Mouse (Mus musculus) left cerebral cortex, postnatal 10 days (tissue): ENCODE data around the gene Agap1. TPM values are rescaled to one million over a fixed set of nuclear protein-coding genes. Genes with fewer than 3 reads are reported as not detected.

Source experiments
- DNase-seq, 2 experiments: peaks; one replicate each; pipeline ENCODE4 v3.0.0; 2021 to 2022; ENCODE audit warnings: low spot score in 2 of 2, mixed read lengths in 1 of 2; ENCODE audit errors: extremely low spot score in 1 of 2
- intact Hi-C: fragments of 180-260 bp; cut with DNase I; formaldehyde crosslinking; loops from one replicate; pipeline ENCODE4 v1.15.1; 2025
- total RNA-seq, 2 experiments: library from RNA; stranded (reverse); gene quantifications; 2 replicates each; pipeline ENCODE4 v1.2.3; 2021

Gene Agap1
- total RNA-seq = 100 to 1,000 TPM; 300 to 303 TPM

DNA sequence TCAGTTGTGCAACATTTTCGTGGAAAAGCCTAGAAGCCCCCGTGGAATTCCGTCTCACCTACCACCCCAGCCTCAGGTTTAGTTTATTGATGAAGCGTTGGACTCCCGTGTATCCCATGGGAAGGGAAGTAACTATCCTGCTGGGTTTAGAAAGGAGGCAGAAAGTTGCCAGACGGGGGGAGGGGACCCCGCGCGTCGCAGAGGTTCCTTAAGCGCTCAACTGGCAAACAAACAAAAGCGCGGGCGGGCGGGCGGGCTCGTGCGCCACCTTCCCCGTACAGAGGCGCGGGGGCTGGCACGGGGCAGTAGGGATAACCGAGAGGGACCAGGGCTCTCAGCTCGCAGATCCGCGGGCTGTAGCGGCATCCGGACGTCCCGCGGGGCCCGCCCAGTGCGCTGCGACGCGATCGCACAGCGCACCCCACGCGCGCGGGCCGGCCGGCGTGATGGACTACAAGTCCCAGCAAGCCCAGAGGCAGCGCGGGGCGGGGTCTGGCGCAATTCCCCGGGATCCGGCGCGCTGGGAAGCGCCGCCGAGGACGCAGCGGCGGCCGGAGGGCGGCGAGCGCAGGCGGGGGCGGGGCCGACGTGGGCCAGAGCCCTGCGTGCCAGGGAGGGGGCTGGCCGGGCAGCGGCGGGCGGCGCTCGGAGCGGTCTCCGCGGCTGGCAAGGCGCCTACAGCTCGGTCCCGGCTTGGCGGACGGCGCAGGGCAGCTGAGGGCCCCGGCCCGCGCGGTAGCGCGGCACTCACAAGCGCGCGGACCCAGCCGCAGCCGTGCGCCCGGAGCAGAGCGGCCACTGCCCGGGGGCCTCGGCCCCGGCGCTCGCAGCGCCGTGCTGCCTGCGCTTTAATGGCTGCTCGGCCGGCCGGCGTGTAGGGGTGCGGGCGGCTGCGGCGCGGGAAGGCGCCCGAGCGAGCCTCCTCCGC lies at the start of gene Agap1:
TSS of gene Agap1 (plus strand) at position 611 of the 928 bp plus-strand sequence.
- intact Hi-C loops = loop anchor here (5.0 kb wide), 2 partner anchors 68 to 212 kb away; no protein-coding TSS in a partner anchor
- DNase-seq = peak; percentile 90 to 97

DNA sequence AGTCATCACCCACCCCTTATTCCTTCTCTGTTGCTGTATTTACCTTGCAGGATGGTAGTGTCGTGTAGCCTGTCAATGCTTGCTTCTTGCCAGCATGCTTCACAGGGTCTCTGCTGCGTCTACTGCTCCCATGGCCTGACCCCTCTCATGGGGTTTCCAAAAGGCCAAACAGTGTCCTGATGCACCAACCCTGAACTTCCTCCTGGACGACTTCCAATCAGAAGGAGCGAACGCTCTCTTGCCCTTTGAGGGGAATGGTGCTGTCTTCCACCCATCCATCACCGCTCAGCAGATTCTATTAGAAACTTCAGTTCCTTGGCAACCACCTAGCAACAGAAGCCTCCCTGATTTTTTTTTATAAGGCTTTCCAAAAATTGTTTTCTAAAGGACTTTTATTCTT lies 48.6 kb upstream of the Agap1 start:
- no peak for DNase-seq
- intact Hi-C loops = no loop called here

DNA sequence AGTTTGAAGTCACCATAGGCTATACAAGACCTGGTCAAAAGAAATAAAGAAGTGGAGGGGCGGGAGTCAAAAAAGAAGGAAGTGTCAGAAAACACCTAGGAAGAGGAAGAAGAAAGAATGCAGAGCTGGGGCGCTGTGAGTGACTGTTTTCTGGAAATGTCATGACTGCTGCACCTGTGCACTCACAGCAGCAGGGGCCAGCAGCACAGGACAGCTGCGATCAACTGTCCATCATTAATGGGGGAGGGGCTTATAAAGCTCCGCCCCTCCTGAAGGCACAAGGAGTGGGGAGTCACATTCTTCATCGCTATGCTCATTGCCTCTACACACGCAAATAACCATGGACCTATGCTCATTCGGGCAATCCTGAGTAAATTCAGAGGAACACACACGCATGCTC lies 46.6 kb upstream of the Agap1 start:
- no peak for DNase-seq
- intact Hi-C loops = no loop called here

DNA sequence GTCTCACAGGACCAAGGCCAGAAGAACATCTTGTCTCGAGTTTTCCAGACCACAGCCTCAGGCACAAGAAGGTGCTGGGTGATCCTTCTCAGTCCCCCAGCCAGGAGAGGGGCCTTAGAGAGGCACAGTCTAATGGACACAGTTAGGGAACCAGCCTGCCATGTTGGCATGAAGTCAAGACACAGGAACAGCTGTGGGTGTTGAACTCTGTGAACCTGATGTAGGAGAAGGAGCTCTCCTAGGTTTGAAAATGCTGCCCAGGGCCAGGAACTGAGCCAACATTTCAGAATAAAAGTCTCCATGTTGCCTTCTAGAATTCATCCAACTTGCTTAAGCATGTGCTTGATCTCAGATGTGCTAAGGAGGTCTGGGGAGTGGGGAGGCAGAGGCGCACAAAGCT lies 41.5 kb upstream of the Agap1 start:
- intact Hi-C loops = no loop called here
- no peak for DNase-seq

DNA sequence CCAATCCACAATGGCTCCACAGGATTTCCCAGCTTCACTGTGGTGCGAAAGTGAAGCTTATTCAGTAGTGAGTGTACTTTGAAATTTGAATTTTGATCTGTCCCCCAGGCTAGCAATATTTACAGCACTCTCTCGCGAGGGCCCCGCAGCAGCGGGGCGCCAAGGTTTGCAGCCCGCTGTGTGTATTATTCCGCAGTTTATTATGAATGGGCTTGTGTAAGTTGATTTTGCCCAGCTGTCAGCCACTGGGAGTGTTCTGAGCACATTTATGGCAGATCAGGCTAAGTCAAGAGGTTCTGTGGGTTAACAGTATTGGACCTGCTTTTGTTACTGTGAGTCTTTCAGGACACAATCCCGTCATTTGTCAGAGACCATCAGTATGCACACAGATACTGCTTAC lies 40.0 kb upstream of the Agap1 start:
- no peak for DNase-seq
- intact Hi-C loops = no loop called here

DNA sequence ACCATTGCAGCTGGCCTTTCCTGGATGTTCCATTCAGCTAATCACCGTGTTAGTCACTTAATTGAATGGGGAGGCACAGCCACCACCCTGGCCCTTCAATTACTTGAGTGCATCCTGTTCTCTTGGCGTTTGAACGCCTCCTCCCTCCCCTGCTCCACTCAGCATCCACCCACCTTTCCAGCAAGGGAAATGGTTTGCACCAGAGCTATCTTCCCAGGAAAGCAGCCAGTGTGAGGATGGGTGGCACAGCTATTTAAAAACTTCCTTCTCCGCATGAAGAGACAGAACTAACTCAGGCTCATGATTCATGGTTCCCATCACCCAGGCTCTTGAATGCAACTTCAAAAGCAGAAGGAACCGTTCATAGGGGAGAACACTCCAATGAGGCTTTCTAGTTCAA lies 37.7 kb upstream of the Agap1 start:
- DNase-seq = peak in 1 of 2 experiments; percentile 29
- intact Hi-C loops = no loop called here

DNA sequence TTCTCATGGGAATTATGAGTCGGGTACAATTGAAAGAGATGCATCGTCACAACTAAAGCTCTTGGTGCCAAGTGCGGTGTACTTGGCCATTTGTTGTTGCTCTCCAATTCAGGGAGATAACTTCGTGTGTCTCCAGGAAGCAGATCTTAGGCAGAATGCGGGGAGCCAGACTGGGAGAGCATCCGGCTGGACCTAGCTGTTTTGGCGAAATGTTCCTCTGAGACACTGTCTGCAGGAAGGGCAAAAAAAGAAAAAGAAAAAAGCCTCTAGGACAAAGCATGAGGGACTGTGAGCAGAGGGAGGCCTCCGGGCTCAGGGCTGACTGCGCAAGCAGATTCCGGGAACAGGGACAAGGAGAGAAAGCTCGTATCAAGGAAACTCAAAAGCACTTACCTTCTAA lies 34.0 kb upstream of the Agap1 start:
- no peak for DNase-seq
- intact Hi-C loops = no loop called here

DNA sequence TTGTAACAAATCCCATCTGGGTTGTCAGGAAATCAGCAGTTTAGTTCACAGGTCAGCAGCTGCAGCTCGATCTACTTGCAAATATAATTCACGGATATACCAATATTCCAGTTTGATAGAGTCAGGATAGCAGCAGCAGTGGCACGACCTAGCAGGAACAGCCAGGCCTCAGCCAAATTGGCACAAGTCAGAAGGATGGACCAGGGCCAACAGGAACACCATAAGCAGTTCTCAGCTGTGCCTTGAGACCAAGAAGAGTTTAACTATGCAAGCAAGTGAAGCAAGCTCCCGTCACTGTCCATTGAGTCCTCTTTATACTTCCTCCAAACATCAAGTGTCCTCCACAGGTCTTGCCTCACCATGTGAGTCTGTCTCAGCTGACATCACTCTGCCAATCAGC lies 33.2 kb upstream of the Agap1 start:
- intact Hi-C loops = no loop called here
- peak in 1 of 2 experiments; percentile 19 for DNase-seq

DNA sequence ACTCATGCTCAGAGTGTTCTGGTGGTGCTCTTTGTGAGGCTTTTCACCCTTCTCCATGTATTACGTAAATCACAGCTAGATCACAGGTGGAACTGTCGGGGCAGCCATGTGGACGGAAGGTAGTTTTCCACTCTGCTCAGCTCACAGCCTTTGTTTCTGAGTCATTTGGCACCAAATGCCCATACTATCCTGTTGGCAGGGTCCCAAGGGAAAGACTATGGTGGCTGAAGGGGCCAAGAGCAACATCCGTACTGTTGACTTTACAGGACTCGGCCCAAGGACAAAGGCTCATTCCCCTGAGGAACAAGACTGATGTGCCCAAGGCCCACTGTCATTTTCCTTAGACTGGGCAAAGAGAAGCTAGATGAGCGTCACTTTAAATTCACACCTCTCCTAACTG lies 30.0 kb upstream of the Agap1 start:
- intact Hi-C loops = no loop called here
- no peak for DNase-seq

DNA sequence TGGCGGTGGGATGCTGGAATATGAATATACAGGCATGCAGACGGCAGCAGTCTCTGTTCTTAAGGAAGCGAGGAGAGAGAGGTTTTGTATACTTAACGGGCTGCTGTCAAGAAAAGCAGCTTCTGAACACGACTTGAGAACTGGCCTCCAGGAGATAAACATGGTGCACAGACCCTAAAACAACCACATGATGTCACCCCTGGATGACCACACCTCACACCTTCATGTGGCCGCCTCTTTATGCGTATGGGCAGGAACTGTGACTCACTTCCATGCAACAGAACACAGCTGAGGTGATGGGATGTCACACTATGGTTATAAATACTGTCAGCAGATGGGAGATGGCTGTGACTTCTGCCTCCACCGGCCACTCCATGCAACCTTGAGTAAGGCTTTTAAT lies 28.5 kb upstream of the Agap1 start:
- DNase-seq = no peak
- intact Hi-C loops = no loop called here

DNA sequence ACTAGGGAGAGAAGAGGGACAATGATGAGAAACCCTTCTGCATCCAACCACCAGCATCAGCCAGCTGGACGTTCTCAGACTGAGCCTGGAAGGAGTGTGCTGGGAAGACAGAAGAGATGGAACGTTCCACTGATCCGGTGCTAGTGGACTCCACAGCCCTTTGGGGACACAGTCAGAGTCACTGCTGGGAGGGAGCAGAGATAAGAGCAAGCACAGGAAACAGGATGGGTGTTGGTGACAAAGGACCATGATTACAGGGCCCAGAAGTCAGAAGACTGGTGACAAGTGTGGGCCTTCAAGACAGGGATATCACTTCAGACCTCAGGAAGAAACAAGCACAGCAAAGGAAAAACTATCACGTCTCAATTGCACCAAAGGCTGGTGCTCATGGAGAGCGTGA lies 25.9 kb upstream of the Agap1 start:
- no peak for DNase-seq
- intact Hi-C loops = no loop called here

DNA sequence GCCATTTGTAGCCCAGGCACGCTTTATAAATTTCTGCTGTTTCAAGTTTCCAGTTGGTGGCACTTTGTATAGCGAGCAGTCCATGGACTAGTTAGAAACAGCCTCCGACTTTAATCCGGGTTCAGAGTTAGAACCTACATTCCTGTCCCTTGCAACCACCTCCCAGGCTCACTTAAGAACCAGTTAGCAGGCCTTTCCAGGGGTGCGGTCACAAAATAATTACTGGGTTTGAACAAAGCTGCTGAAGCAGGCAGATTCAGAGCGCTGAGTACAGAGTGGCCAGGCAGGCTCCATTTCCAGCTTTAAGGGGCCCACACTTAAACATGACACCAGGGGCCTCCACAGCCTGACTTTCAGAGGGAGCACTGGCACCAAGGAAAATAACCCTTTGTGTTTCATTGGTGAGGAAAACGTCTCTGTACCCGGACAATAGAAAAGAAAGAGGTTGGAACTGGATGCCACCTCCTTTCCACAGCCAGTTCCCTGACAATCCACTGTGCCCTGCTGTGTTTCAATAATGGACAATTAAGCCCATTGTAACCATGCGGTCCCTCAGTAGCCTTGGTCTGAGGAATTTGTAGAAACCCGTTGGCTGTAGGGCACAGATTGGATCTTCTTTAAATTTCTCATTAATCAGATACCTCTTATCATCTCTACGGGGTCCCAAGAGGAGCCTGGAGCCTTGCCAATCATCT lies 24.5 kb upstream of the Agap1 start:
- no peak for DNase-seq
- intact Hi-C loops = no loop called here

DNA sequence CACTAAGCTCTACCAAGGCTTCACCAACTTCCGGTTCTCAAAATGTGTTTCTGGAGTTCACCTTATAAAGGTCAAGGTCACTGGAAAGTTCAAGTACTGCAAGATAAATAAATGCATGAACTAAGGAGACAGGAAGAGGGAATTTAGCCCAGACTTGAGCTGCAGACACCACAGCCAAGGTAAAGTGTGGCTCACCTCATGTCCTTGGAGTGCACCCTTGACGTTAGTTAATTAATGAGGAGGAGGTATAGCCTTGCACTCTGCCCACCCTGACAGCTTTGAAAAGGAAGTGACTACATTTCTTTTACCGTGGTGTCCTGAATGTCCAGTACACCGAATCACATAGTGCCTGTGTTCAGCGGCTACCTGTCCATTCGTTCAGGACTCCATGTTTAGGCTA lies 15.3 kb upstream of the Agap1 start:
- intact Hi-C loops = no loop called here
- DNase-seq = no peak

DNA sequence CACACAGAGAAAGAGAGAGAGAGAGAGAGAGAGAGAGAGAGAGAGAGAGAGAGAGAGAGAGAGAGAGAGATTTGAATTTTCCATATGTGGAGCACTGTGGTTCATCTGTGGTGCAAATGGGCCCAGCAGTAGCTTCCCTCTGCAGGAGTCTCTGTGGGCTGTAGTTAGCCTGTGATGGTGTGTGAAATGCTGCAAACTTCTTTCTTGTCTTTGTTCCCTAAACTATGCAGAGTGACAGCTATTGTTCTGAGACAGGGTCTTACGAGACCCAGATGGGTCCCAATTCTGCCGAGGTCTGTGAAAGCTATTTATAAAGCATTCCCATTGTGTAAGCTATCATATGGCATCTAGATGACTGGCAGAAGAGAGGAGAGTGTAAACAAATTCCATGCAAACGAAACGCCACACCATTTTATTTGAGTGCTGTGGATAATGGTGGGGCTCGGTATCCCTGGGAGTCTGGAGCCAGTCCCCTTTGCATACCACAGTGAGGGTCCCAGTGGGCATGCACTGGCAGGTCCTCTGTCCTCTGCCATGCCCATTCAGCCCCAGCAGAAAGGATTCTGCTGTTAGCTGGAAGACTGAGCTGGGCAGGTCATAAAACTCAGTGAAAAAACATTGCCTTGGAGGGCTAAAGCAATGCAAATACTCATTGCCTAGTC lies 13.2 kb upstream of the Agap1 start:
- intact Hi-C loops = no loop called here

DNA sequence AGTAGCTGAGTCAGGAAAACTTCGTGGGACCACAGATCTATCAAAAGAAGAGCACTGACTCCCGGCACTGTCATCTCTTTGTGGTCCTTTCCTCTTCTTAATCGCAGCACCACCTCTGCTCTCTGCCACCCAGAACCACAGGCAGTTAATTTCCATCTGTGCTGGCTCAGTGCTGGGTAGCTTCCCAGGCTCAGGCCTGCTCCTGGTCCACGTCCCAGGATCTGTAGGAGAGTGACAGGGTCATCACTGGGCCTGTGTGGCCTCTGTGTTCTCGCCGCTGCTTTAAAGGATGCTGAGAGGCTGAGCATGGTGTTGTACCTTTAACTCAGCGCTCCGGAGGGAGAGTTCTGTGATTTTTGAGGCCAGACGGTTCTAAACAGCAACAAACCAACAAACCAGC lies 11.1 kb upstream of the Agap1 start:
- DNase-seq = no peak
- intact Hi-C loops = no loop called here

More for the DNA sequence above, 13.2 kb upstream of the Agap1 start:
- DNase-seq = no peak

DNA sequence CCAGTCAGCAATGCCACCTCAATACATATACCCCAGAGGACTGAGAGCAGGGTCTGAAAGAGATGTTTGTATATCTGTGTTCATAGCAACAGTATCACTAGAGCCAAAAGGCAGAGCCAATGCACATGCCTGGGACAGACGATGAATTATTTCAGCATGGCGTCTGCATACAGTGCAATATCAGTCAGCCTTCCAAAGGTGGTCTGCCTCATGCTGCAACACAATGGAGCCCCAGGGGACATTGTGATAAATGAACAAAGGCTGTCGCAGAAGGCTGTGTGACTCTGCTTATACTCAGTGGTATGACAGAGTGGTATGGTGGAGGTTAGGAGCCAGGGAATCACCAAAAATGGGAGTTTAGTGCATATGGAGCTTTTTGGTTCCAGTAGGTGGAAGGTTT lies 10.6 kb upstream of the Agap1 start:
- no peak for DNase-seq
- intact Hi-C loops = no loop called here

DNA sequence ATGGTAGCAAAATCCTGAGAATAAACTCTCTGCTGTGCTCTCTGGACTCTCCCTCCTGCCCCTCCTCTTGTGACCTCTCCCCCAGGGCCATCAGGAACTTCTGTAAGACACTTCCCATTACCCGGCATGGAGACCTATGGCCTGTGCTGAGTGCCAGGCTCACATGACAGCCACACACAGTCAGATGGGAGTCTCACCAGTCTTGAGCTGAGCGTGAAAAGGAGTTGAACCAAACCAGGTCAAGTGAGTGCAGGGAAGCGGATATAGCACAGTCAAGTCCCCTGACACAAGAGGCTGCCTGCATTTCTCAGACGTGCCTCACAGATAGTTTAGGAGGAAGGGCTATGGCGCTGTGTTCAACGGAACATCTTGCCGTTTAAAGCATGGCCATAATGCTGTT lies 4.5 kb upstream of the Agap1 start:
- DNase-seq = no peak
- intact Hi-C loops = loop anchor here (5.0 kb wide), 1 partner anchor 208 kb away; no protein-coding TSS in a partner anchor

DNA sequence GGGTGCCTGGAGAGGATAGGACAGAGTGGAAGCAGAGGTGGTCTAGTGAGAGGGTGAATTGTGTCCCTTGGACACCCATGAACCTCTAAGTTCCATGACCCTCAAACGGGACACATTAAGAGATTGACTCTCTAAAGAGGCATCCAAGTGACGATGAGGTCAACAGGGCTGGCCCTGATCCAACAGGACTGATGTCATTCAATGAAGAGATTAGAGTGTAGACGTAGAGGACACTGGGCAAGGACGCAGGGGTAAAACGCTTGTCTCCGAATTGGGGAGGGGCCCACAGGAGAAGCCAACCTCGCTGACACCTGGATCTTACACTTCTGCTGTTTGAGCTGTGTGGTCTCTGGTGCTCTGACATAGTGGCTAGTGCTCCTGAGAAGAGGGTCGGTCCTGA lies 2.5 kb upstream of the Agap1 start:
- no peak for DNase-seq
- intact Hi-C loops = loop anchor here (5.0 kb wide), 1 partner anchor 210 kb away; no protein-coding TSS in a partner anchor

DNA sequence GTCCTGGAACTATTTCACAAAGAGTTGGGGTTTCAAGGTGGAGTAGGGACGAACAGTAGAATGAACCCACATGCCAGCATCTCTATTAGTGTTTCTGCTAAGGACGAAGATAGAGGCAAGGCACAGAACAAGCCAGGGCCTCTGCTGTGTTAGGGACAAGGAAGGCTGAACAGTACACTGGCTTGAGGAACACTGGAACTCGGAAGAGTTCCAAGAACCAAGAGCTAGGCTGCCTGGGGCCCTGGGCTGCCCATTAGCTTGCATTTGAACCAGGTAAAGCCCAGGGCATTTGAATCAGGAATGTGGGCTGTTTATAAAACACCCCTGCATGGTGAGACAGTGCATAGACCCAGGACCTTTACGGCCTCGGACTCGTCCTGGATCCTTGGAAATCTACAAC lies 940 bp upstream of the Agap1 start:
- intact Hi-C loops = loop anchor here (5.0 kb wide), 1 partner anchor 211 kb away; no protein-coding TSS in a partner anchor
- no peak for DNase-seq
